8 mouse cellular contexts compared by ENCODE assay signal in the genomic region with DNA sequence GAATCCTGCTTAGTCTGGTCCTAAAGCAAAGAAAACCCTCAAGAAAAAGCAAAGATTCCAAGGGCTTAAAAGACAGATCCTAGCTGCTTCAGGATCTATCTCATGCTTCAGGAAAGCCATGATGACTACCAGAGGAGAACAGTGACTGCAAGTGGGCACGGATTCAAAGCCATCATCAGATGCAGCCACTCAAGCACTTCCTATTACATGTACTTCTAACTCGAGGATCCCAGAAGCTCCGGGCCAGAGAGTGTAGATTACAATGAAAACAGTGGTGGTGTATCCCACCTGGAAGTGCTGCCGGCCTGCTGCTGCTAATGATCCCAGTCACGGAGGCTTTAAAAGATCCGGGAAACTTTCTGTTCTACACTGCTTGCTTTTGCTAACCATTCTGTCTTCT. TPM values are rescaled to one million over a fixed set of nuclear protein-coding genes. Genes with fewer than 3 reads are reported as not detected.
DNase-seq lines count a peak whose midpoint lies in the region; ATAC-seq and TF ChIP-seq lines count a peak whose summit lies in the region.

No protein-coding gene starts in this region.

- DNase-seq in embryonic facial prominence, embryonic 14.5 days (ENCODE audit: low spot score): peak; percentile 64
- DNase-seq in hindbrain, postnatal 0 days (ENCODE audit: low spot score): peak; percentile 44
- DNase-seq in mesoderm, embryonic 11.5 days (ENCODE audit: low read depth, low spot score): peak; percentile 31
- DNase-seq in retina, postnatal 1 day: no peak
- DNase-seq in ovary, postnatal 10 days (ENCODE audit: low spot score): no peak
- DNase-seq in adrenal gland, postnatal 14 days: no peak

- peak overlapping the region; percentile 99 for H3K9ac ChIP-seq in embryonic facial prominence, embryonic 14.5 days (ENCODE audit: low read depth, low read length)
- H3K9ac ChIP-seq in hindbrain, postnatal 0 days (replicated peaks; ENCODE audit: low read length): 0 out of 2 replicates have a peak overlapping the region, but pooled peaks have one; percentile 7

- H3K36me3 ChIP-seq in erythroblast, embryonic 14.5 days (ENCODE audit: control insufficient read depth): peaks cover 24% of the 10 kb centered on the region
- H3K36me3 ChIP-seq in embryonic facial prominence, embryonic 14.5 days (ENCODE audit: control insufficient read depth, insufficient read depth, low read length): no peaks in the 10 kb centered on the region
- H3K36me3 ChIP-seq in hindbrain, postnatal 0 days (ENCODE audit: insufficient read depth, low read length): no peaks in the 10 kb centered on the region

- peak overlapping the region; percentile 1; the same call in 1 of the 2 replicates for H3K27ac ChIP-seq in embryonic facial prominence, embryonic 14.5 days (replicated peaks; ENCODE audit: low read depth, low read length)
- H3K27ac ChIP-seq in hindbrain, postnatal 0 days: no peak overlapping the region

- no peaks in the 10 kb centered on the region for H3K9me3 ChIP-seq in erythroblast, embryonic 14.5 days (ENCODE audit: control insufficient read depth, low read length)
- H3K9me3 ChIP-seq in embryonic facial prominence, embryonic 14.5 days (ENCODE audit: control insufficient read depth, low read length): no peaks in the 10 kb centered on the region
- no peaks in the 10 kb centered on the region for H3K9me3 ChIP-seq in hindbrain, postnatal 0 days (ENCODE audit: low read length)

- 11% methylated on average over 6 of the region's 6 CpGs for WGBS in embryonic facial prominence, embryonic 14.5 days
- 15% methylated on average over 6 of the region's 6 CpGs for WGBS in hindbrain, postnatal 0 days

- peak overlapping the region; percentile 78 for H3K4me2 ChIP-seq in embryonic facial prominence, embryonic 14.5 days (ENCODE audit: low read depth, low read length)
- H3K4me2 ChIP-seq in hindbrain, postnatal 0 days (ENCODE audit: low read depth, low read length): peak overlapping the region; percentile 77

- peaks cover 73% of the 10 kb centered on the region for H3K4me1 ChIP-seq in erythroblast, embryonic 14.5 days (ENCODE audit: control insufficient read depth)
- peaks cover 37% of the 10 kb centered on the region for H3K4me1 ChIP-seq in embryonic facial prominence, embryonic 14.5 days (ENCODE audit: control insufficient read depth, insufficient read depth, low read length)
- H3K4me1 ChIP-seq in hindbrain, postnatal 0 days (ENCODE audit: insufficient read depth, low read length): peaks cover 11% of the 10 kb centered on the region

- no peaks in the 10 kb centered on the region for H3K27me3 ChIP-seq in erythroblast, embryonic 14.5 days (ENCODE audit: control insufficient read depth)
- no peaks in the 10 kb centered on the region for H3K27me3 ChIP-seq in embryonic facial prominence, embryonic 14.5 days (replicated peaks; ENCODE audit: control insufficient read depth, insufficient read depth, low read length)
- H3K27me3 ChIP-seq in hindbrain, postnatal 0 days (ENCODE audit: insufficient read depth, low read length): no peaks in the 10 kb centered on the region

- H3K4me3 ChIP-seq in erythroblast, embryonic 14.5 days (replicated peaks): peak overlapping the region; percentile 97
- peak overlapping the region; percentile 95 for H3K4me3 ChIP-seq in embryonic facial prominence, embryonic 14.5 days (ENCODE audit: low read depth, low read length)
- H3K4me3 ChIP-seq in hindbrain, postnatal 0 days (ENCODE audit: low read length): peak overlapping the region; percentile 99

- TF ChIP-seq CTCF in hindbrain, postnatal 0 days (IDR thresholded peaks at IDR 0.05; ENCODE audit: low read depth): no peak

- no peak for ATAC-seq in erythroblast, adult 5-6 weeks (replicated peaks; ENCODE audit: low FRiP score, poor library complexity, severe bottlenecking)
- no peak for ATAC-seq in embryonic facial prominence, embryonic 14.5 days (ENCODE audit: low read depth)
- no peak for ATAC-seq in hindbrain, postnatal 0 days

RNA-seq across cellular contexts. Expression of a gene that starts 4.0 kb away (rescaled TPM):
- polyA plus RNA-seq in erythroblast, embryonic 14.5 days (2012): 1.1 and 1.9 TPM in 2 replicates
- total RNA-seq in erythroblast, adult 5-6 weeks (2015; ENCODE audit: low replicate concordance): 38.7 and 39.8 TPM in 2 replicates
- 27.3 and 35.0 TPM in 2 replicates for total RNA-seq in erythroblast, adult 5-6 weeks (2017; ENCODE audit: low replicate concordance)
- 115 and 116 TPM in 2 replicates for polyA plus RNA-seq in embryonic facial prominence, embryonic 14.5 days (2014; fragmentation: Nextera tagmentation; extraction: Ambion mirVana)
- 92.0 and 111 TPM in 2 replicates for total RNA-seq in hindbrain, postnatal 0 days (2014; rRNA removed)
- 66.0 and 66.8 TPM in 2 replicates for polyA plus RNA-seq in hindbrain, postnatal 0 days (2015; fragmentation: Nextera tagmentation; extraction: Ambion mirVana)
- 117 and 124 TPM in 2 replicates for total RNA-seq in adrenal gland, postnatal 14 days (2021)

Comparison
In these comparisons a context has a peak if more than half of its experiments do, and no peak if none do; other contexts are left out.
1. DNase-seq: peak in embryonic facial prominence, embryonic 14.5 days (single experiment), hindbrain, postnatal 0 days (single experiment) and mesoderm, embryonic 11.5 days (single experiment); none in retina, postnatal 1 day (single experiment), ovary, postnatal 10 days (single experiment) and adrenal gland, postnatal 14 days (single experiment).
2. Peak in every context shown above with its lines, with median percentiles within 50 percentile points of each other: H3K4me3 ChIP-seq.